Mouse (Mus musculus): Measurements from ENCODE around the gene Gm3646. TPM values are rescaled to one million over a fixed set of nuclear protein-coding genes. Genes with fewer than 3 reads are reported as not detected.

Gm3646 gene
- polyA plus RNA-seq, 2 experiments: not detected

DNA sequence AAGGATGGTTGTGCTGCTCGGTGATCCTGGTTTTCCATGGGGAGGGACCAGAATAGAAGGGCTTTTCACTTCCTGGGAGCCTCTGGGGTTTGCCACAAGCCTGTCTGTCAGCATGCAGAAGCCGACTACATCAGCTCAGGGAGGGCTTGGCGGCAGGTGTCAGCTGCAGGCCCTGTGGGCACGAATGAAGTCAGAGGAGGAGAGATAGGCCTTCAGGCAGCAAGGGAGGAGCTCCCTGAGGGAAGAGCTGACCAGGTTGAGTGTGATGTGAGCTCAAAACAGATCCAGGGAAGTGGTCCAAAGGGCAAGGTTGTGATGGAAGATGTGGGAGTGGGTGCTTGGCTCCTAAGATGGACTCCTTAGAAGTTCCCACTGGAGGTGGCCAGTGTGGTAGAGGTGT, 35.7 kb upstream of the Gm3646 start:
- H3K4me2 ChIP-seq (ENCODE audit: low read depth): no peak overlapping the region
- H3K4me3 ChIP-seq (ENCODE audit: insufficient read depth in 1 of 2, low read depth in 2 of 2, low read length in 2 of 2): no peak overlapping the region
- no peak overlapping the region for H3K9ac ChIP-seq (replicated peaks)
- no peak for ATAC-seq (ENCODE audit: insufficient read depth)
- H3K27ac ChIP-seq: no peak overlapping the region
- TF ChIP-seq CTCF (IDR thresholded peaks at IDR 0.05; ENCODE audit: low read depth) (no peak), EP300 (IDR thresholded peaks at IDR 0.05; ENCODE audit: low read depth) (no peak)
- no peaks in the 10 kb centered on the region for H3K36me3 ChIP-seq (replicated peaks; ENCODE audit: control insufficient read depth, insufficient read depth, low read depth)
- no peaks in the 10 kb centered on the region for H3K27me3 ChIP-seq (ENCODE audit: control insufficient read depth, insufficient read depth, low read length)
- DNase-seq (ENCODE audit: low read depth in 3 of 3, low spot score in 3 of 3): no peak
- no peaks in the 10 kb centered on the region for H3K9me3 ChIP-seq (ENCODE audit: control insufficient read depth, low read length)
- 45% methylated on average over 4 of the region's 4 CpGs for WGBS (ENCODE audit: insufficient replicate concordance)
- peaks cover 2 to 20% of the 10 kb centered on the region in 2 experiments; a peak in 3 of 4 replicates for H3K4me1 ChIP-seq (replicated peaks; ENCODE audit: control insufficient read depth in 2 of 2, insufficient read depth in 2 of 2, low read length in 1 of 2)

DNA sequence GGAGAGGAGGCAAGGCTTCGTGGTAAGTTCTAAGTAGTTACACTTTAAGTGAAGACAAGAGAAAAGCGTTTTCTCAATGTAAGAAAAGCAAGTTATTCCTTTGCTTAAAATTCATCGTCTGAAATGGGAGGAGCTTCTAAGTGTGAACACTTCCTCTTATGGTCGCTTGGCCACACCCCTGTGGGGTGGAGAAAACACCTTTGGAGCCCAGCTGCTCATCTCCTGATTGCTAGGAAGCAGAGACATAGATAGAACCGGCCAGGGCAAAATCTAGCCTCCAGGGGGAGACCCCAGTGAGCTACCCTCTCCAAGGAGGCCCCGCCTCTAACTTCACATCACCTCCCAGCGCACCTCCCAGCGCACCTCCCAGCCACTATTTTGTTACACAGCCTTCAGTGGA, 34.7 kb upstream of the Gm3646 start:
- H3K4me1 ChIP-seq (replicated peaks; ENCODE audit: control insufficient read depth in 2 of 2, insufficient read depth in 2 of 2, low read length in 1 of 2): peaks cover 2 to 22% of the 10 kb centered on the region in 2 experiments; a peak in 3 of 4 replicates
- no peak overlapping the region for H3K9ac ChIP-seq (replicated peaks)
- WGBS (ENCODE audit: insufficient replicate concordance): 41% methylated on average over 8 of the region's 8 CpGs
- no peaks in the 10 kb centered on the region for H3K36me3 ChIP-seq (replicated peaks; ENCODE audit: control insufficient read depth, insufficient read depth, low read depth)
- no peak for ATAC-seq (ENCODE audit: insufficient read depth)
- no peak overlapping the region for H3K4me3 ChIP-seq (ENCODE audit: insufficient read depth in 1 of 2, low read depth in 2 of 2, low read length in 2 of 2)
- no peak overlapping the region for H3K27ac ChIP-seq
- H3K4me2 ChIP-seq (ENCODE audit: low read depth): peak overlapping the region; percentile 20; the same call in 1 of the 2 replicates
- TF ChIP-seq CTCF (IDR thresholded peaks at IDR 0.05; ENCODE audit: low read depth) (no peak), EP300 (IDR thresholded peaks at IDR 0.05; ENCODE audit: low read depth) (no peak)
- no peaks in the 10 kb centered on the region for H3K27me3 ChIP-seq (ENCODE audit: control insufficient read depth, insufficient read depth, low read length)
- no peak for DNase-seq (ENCODE audit: low read depth in 3 of 3, low spot score in 3 of 3)
- no peaks in the 10 kb centered on the region for H3K9me3 ChIP-seq (ENCODE audit: control insufficient read depth, low read length)

DNA sequence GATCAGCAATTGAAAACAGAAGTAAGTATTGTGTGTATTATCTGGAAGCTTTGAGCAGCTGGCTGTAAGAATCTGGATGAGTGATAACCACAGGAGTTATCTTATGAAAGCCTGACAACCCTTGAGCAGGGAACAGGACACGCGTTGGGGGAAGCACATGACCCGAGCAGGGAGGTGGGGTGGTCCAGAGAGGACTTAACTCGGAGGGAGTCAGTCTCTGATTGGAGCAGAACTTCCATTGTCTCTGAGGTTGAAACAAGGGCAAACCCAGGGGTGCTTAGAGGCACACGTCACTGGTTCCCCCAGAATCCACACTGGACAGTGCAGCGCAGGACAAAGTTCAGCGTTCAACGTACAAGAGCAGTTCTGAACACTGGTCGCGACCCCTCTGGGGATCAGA, 34.1 kb upstream of the Gm3646 start:
- H3K4me3 ChIP-seq (ENCODE audit: insufficient read depth in 1 of 2, low read depth in 2 of 2, low read length in 2 of 2): no peak overlapping the region
- H3K27ac ChIP-seq: no peak overlapping the region
- ATAC-seq (ENCODE audit: insufficient read depth) (no peak), DNase-seq (ENCODE audit: low read depth in 3 of 3, low spot score in 3 of 3) (no peak)
- no peaks in the 10 kb centered on the region for H3K27me3 ChIP-seq (ENCODE audit: control insufficient read depth, insufficient read depth, low read length)
- H3K4me1 ChIP-seq (replicated peaks; ENCODE audit: control insufficient read depth in 2 of 2, insufficient read depth in 2 of 2, low read length in 1 of 2): peaks cover 2 to 22% of the 10 kb centered on the region in 2 experiments; a peak in 3 of 4 replicates
- no peaks in the 10 kb centered on the region for H3K9me3 ChIP-seq (ENCODE audit: control insufficient read depth, low read length)
- TF ChIP-seq CTCF (IDR thresholded peaks at IDR 0.05; ENCODE audit: low read depth) (no peak), EP300 (IDR thresholded peaks at IDR 0.05; ENCODE audit: low read depth) (no peak)
- peak overlapping the region; percentile 20; the same call in 1 of the 2 replicates for H3K4me2 ChIP-seq (ENCODE audit: low read depth)
- H3K36me3 ChIP-seq (replicated peaks; ENCODE audit: control insufficient read depth, insufficient read depth, low read depth): no peaks in the 10 kb centered on the region
- no peak overlapping the region for H3K9ac ChIP-seq (replicated peaks)
- WGBS (ENCODE audit: insufficient replicate concordance): 42% methylated on average over 10 of the region's 10 CpGs

GRCm38 (mm10) chr1:39838487-39839169, 33.5 kb upstream of the Gm3646 start:
- Histone ChIP-seq H3K9ac (replicated peaks) (no peak overlapping the region), H3K27ac (no peak overlapping the region), H3K4me1 (replicated peaks; ENCODE audit: control insufficient read depth in 2 of 2, insufficient read depth in 2 of 2, low read length in 1 of 2) (peaks cover 2 to 22% of the 10 kb centered on the region in 2 experiments; a peak in 3 of 4 replicates), H3K36me3 (replicated peaks; ENCODE audit: control insufficient read depth, insufficient read depth, low read depth) (no peaks in the 10 kb centered on the region), H3K4me3 (ENCODE audit: insufficient read depth in 1 of 2, low read depth in 2 of 2, low read length in 2 of 2) (no peak overlapping the region), H3K9me3 (ENCODE audit: control insufficient read depth, low read length) (no peaks in the 10 kb centered on the region), H3K27me3 (ENCODE audit: control insufficient read depth, insufficient read depth, low read length) (no peaks in the 10 kb centered on the region), H3K4me2 (ENCODE audit: low read depth) (no peak overlapping the region)
- ATAC-seq (ENCODE audit: insufficient read depth) (no peak), DNase-seq (ENCODE audit: low read depth in 3 of 3, low spot score in 3 of 3) (no peak)
- 48% methylated on average over 12 of the region's 12 CpGs for WGBS (ENCODE audit: insufficient replicate concordance)
- no peak for TF ChIP-seq CTCF (IDR thresholded peaks at IDR 0.05; ENCODE audit: low read depth)
- no peak for TF ChIP-seq EP300 (IDR thresholded peaks at IDR 0.05; ENCODE audit: low read depth)

- no peaks in the 10 kb centered on the region for H3K36me3 ChIP-seq (replicated peaks; ENCODE audit: control insufficient read depth, insufficient read depth, low read depth)
- DNase-seq (ENCODE audit: low read depth in 3 of 3, low spot score in 3 of 3) (no peak), ATAC-seq (ENCODE audit: insufficient read depth) (no peak)
- H3K4me2 ChIP-seq (ENCODE audit: low read depth): no peak overlapping the region
- TF ChIP-seq EP300 (IDR thresholded peaks at IDR 0.05; ENCODE audit: low read depth): no peak
- TF ChIP-seq CTCF (IDR thresholded peaks at IDR 0.05; ENCODE audit: low read depth): no peak
- no peaks in the 10 kb centered on the region for H3K27me3 ChIP-seq (ENCODE audit: control insufficient read depth, insufficient read depth, low read length)
- H3K4me1 ChIP-seq (replicated peaks; ENCODE audit: control insufficient read depth in 2 of 2, insufficient read depth in 2 of 2, low read length in 1 of 2): 0 out of 4 replicates have a peak, but pooled peaks cover 0 to 2% of the 10 kb centered on the region in 2 experiments
- no peak overlapping the region for H3K4me3 ChIP-seq (ENCODE audit: insufficient read depth in 1 of 2, low read depth in 2 of 2, low read length in 2 of 2)
- no peak overlapping the region for H3K9ac ChIP-seq (replicated peaks)
- H3K9me3 ChIP-seq (ENCODE audit: control insufficient read depth, low read length): no peaks in the 10 kb centered on the region
- no peak overlapping the region for H3K27ac ChIP-seq
- WGBS (ENCODE audit: insufficient replicate concordance): 60% methylated on average over 4 of the region's 4 CpGs
Measured at GRCm38 (mm10) chr1:39831594-39832039, 26.5 kb upstream of the Gm3646 start.
